Mouse (Mus musculus) CH12.LX (cell line): ENCODE results near the gene Nos1. TPM values are rescaled to one million over a fixed set of nuclear protein-coding genes. Genes with fewer than 3 reads are reported as not detected.

Experiments used
- DNase-seq: peaks from one replicate; pipeline ENCODE4 v3.0.0-alpha.2; 2013; ENCODE audit errors: extremely low read depth
- H3K27ac ChIP-seq: 2 replicates; pipeline ENCODE4 v1.5.1; 2012; ENCODE audit warnings: low read depth, mild to moderate bottlenecking, control low read depth, moderate library complexity; ENCODE audit not compliant: insufficient read depth
- H3K27me3 ChIP-seq: replicated peaks from 2 replicates; pipeline ENCODE3; 2012; ENCODE audit warnings: inconsistent platforms
- H3K36me3 ChIP-seq, 2 experiments: replicated peaks in 1 of 2; 2 replicates each; pipeline versions ENCODE3 to v1.6.1; 2012; ENCODE audit warnings: inconsistent platforms in 1 of 2, low read length in 1 of 2, mild to moderate bottlenecking in 1 of 2, mixed read lengths in 1 of 2, moderate library complexity in 1 of 2; ENCODE audit not compliant: control insufficient read depth in 1 of 2, insufficient read depth in 1 of 2
- H3K4me1 ChIP-seq, 2 experiments: 2 replicates each; pipeline ENCODE4 v1.6.1; 2012; ENCODE audit warnings: inconsistent platforms in 1 of 2, moderate library complexity in 1 of 2; ENCODE audit not compliant: insufficient read depth in 2 of 2, control insufficient read depth in 1 of 2
- H3K4me2 ChIP-seq: 2 replicates; pipeline ENCODE4 v1.6.1; 2012; ENCODE audit warnings: low read depth, mild to moderate bottlenecking, control low read depth; ENCODE audit not compliant: poor library complexity, insufficient read depth, severe bottlenecking
- H3K4me3 ChIP-seq, 3 experiments: fragments of 150-350 bp in 1 of 3; sonication (generic) in 1 of 3; replicated peaks in 1 of 3; 2 replicates each; pipeline versions ENCODE3 to v1.5.1; 2011 to 2012; ENCODE audit warnings: low read depth in 2 of 3, low read length in 2 of 3, mild to moderate bottlenecking in 2 of 3, moderate library complexity in 2 of 3, control low read depth in 1 of 3, improper control_type of control experiment in 1 of 3, inconsistent platforms in 1 of 3, mixed read lengths in 1 of 3; ENCODE audit not compliant: poor library complexity in 1 of 3
- H3K79me2 ChIP-seq: replicated peaks from 2 replicates; pipeline ENCODE4 v1.6.1; 2012; ENCODE audit warnings: mild to moderate bottlenecking, moderate library complexity; ENCODE audit not compliant: control insufficient read depth, poor library complexity, insufficient read depth, severe bottlenecking; ENCODE audit errors: extremely low read depth
- H3K9ac ChIP-seq: 2 replicates; pipeline ENCODE4 v1.6.1; 2012; ENCODE audit warnings: low read depth, mild to moderate bottlenecking, control low read depth, moderate library complexity; ENCODE audit not compliant: insufficient read depth
- H3K9me3 ChIP-seq: replicated peaks from 2 replicates; pipeline ENCODE3; 2012; ENCODE audit warnings: low read length, inconsistent platforms, mixed read lengths
- BHLHE40 ChIP-seq: IDR thresholded peaks from 2 replicates; pipeline ENCODE4 v1.6.1; 2011; ENCODE audit warnings: mild to moderate bottlenecking, low read depth, low read length, improper control_type of control experiment
- CTCF ChIP-seq, 2 experiments: IDR thresholded peaks in 1 of 2; conservative IDR thresholded peaks in 1 of 2; 2 replicates each; pipeline ENCODE4 v1.5.1; 2011 to 2012; ENCODE audit warnings: low read depth in 2 of 2, low read length in 2 of 2, improper control_type of control experiment in 1 of 2, inconsistent platforms in 1 of 2, mild to moderate bottlenecking in 1 of 2, moderate library complexity in 1 of 2
- E2F4 ChIP-seq: IDR thresholded peaks from 2 replicates; pipeline ENCODE4 v1.6.1; 2011; ENCODE audit warnings: low read depth, low read length, improper control_type of control experiment; ENCODE audit not compliant: insufficient replicate concordance
- ETS1 ChIP-seq: conservative IDR thresholded peaks from 2 replicates; pipeline ENCODE4 v1.6.1; 2012; ENCODE audit warnings: low read depth, mild to moderate bottlenecking, inconsistent platforms, low read length, improper control_type of control experiment, moderate library complexity
- HCFC1 ChIP-seq: IDR thresholded peaks from 2 replicates; pipeline ENCODE4 v1.6.1; 2012; ENCODE audit warnings: low read depth, mild to moderate bottlenecking, inconsistent platforms, low read length, improper control_type of control experiment
- JUND ChIP-seq: conservative IDR thresholded peaks from 2 replicates; pipeline ENCODE4 v1.6.1; 2011; ENCODE audit warnings: low read depth, low read length, improper control_type of control experiment
- MAFK ChIP-seq: IDR thresholded peaks from 2 replicates; pipeline ENCODE4 v1.6.1; 2011; ENCODE audit warnings: low read length, improper control_type of control experiment; ENCODE audit not compliant: insufficient replicate concordance
- MAX ChIP-seq: IDR thresholded peaks from 2 replicates; pipeline ENCODE4 v1.6.1; 2011; ENCODE audit warnings: low read length, improper control_type of control experiment
- MAZ ChIP-seq: IDR thresholded peaks from 2 replicates; pipeline ENCODE4 v1.6.1; 2012; ENCODE audit warnings: low read depth, mild to moderate bottlenecking, inconsistent platforms, low read length, improper control_type of control experiment, moderate library complexity
- PAX5 ChIP-seq: IDR thresholded peaks from 2 replicates; pipeline ENCODE4 v1.6.1; 2012; ENCODE audit warnings: low read length, inconsistent platforms, mixed read lengths
- POLR2AphosphoS2 ChIP-seq: IDR thresholded peaks from 2 replicates; pipeline ENCODE4 v1.6.1; 2011; ENCODE audit warnings: low read depth, low read length, improper control_type of control experiment
- RCOR1 ChIP-seq: conservative IDR thresholded peaks from 2 replicates; pipeline ENCODE4 v1.6.1; 2012; ENCODE audit warnings: low read depth, mild to moderate bottlenecking, inconsistent platforms, low read length, improper control_type of control experiment
- SIN3A ChIP-seq: IDR thresholded peaks from 2 replicates; pipeline ENCODE4 v1.6.1; 2012; ENCODE audit warnings: low read length, improper control_type of control experiment, inconsistent platforms
- SMC3 ChIP-seq: IDR thresholded peaks from 2 replicates; pipeline ENCODE4 v1.6.1; 2011; ENCODE audit warnings: low read depth, low read length, improper control_type of control experiment
- TBP ChIP-seq: conservative IDR thresholded peaks from 2 replicates; pipeline ENCODE4 v1.6.1; 2011; ENCODE audit warnings: low read depth, low read length, improper control_type of control experiment
- UBTF ChIP-seq: IDR thresholded peaks from 2 replicates; pipeline ENCODE4 v1.6.1; 2012; ENCODE audit warnings: low read depth, mild to moderate bottlenecking, inconsistent platforms, low read length, improper control_type of control experiment, moderate library complexity
- USF2 ChIP-seq: conservative IDR thresholded peaks from 2 replicates; pipeline ENCODE4 v1.6.1; 2011; ENCODE audit warnings: low read depth, low read length, improper control_type of control experiment
- ZC3H11A ChIP-seq: IDR thresholded peaks from 2 replicates; pipeline ENCODE4 v1.6.1; 2012; ENCODE audit warnings: low read depth, mild to moderate bottlenecking, inconsistent platforms, low read length, improper control_type of control experiment
- ZNF384 ChIP-seq: IDR thresholded peaks from 2 replicates; pipeline ENCODE4 v1.6.1; 2012; ENCODE audit warnings: low read depth, low read length, improper control_type of control experiment, inconsistent platforms
- dilution Hi-C: fragments of 300-500 bp; cut with MboI; formaldehyde crosslinking; loops from 2 replicates; pipeline ENCODE4 v1.14.3; 2020; ENCODE audit warnings: low sequenced_read_pairs; ENCODE audit not compliant: extremely low pct_unique_long_range_greater_than_20kb, extremely low pct_ligation_motif_present
- in situ Hi-C: fragments of 300-500 bp; cut with MboI; formaldehyde crosslinking; loops from 3 replicates; pipeline ENCODE4 v1.14.3; 2019; ENCODE audit warnings: low sequenced_read_pairs, low pct_ligation_motif_present, low pct_unique_long_range_greater_than_20kb, mixed read lengths
- polyA plus RNA-seq: library from polyadenylated mRNA; unstranded; fragments of >175 nt; gene quantifications from 2 replicates; pipeline ENCODE4 v1.2.1, GENCODE M21; 2012; ENCODE audit warnings: low read depth; ENCODE audit not compliant: insufficient read length
- total RNA-seq, 2 experiments: library from RNA; depleted of rRNA; stranded (reverse); fragments of 300-350 nt in 1 of 2; fragments of >200 nt in 1 of 2; gene quantifications; 2 replicates each; pipeline ENCODE4 v1.2.3; 2012 to 2014

The Nos1 gene
- total and polyA plus RNA-seq, 3 experiments = 2.4 to 17.0 (median 5.6) TPM

DNA sequence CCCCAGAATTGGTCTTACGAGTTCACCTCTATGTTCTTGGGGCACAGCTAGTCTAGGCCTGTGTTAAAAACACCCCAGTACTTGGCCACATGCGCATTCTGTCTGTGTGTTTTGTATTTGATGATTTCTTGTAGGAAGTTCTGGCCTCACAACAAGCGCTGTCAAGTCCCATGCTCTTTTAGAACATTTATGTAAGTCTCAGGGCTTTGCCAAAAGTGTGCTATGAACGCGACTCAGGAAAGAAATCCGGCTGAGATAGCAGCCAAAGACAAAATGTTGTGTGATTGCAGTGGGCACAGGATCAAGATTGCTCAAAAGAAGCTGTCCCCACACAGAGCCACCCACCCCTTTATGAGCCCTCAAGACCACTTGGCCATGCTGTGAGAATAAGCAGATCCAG is 212.7 kb downstream of the Nos1 start:
- Histone ChIP-seq H3K27ac (no peak overlapping the region), H3K4me1 (peaks cover 0 to 12% of the 10 kb centered on the region in 2 experiments; a peak in 2 of 4 replicates), H3K9ac (no peak overlapping the region), H3K4me2 (no peak overlapping the region), H3K79me2 (no peaks in the 10 kb centered on the region), H3K9me3 (no peaks in the 10 kb centered on the region), H3K27me3 (no peaks in the 10 kb centered on the region), H3K36me3 (peaks cover 78 to 95% of the 10 kb centered on the region in 2 experiments), H3K4me3 (no peak overlapping the region)
- dilution Hi-C loops (no loop called here), in situ Hi-C loops (no loop called here)
- TF ChIP-seq HCFC1 (no peak), MAZ (no peak), BHLHE40 (no peak), POLR2AphosphoS2 (no peak), TBP (no peak), SMC3 (no peak), ZNF384 (no peak), RCOR1 (no peak), ZC3H11A (no peak), CTCF (conservative IDR thresholded peaks at IDR 0.05 in 1 of 2, IDR thresholded peaks at IDR 0.05 in 1 of 2; ENCODE audit: low read depth in 2 of 2, low read length in 2 of 2) (no peak)
- DNase-seq = no peak

DNA sequence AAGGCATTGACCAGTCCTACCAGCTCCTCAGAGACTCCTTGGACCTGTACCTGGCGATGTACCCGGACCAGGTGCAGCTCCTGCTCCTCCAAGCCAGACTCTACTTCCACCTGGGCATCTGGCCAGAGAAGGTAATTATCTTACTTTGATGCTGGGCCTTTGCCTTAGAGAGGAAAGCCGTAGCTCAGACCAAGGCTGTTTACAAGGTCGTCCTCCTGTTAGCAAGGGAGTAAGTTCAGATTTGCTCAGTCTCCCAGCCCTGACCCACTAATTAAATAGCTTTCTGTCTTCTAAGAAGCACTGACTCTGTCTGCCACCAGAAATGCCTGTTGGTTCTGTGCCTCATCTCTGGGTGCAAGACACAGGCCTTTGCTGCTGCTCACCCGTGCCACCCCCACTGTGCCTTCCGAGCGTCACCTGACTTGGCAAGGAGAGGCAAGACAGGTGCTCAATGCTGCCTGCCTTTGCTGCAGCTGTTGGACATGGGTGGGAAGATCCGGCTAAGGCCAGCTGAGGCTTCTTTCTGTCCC is 214.6 kb downstream of the Nos1 start:
- TF ChIP-seq ETS1 = no peak
- TF ChIP-seq CTCF (conservative IDR thresholded peaks at IDR 0.05 in 1 of 2, IDR thresholded peaks at IDR 0.05 in 1 of 2; ENCODE audit: low read depth in 2 of 2, low read length in 2 of 2) = no peak
- no peak for TF ChIP-seq USF2
- TF ChIP-seq MAFK = no peak
- no peak for TF ChIP-seq MAX
- no peak for TF ChIP-seq SIN3A
- TF ChIP-seq PAX5 = no peak
- TF ChIP-seq BHLHE40 = no peak
- no peak for TF ChIP-seq JUND
- no peak for TF ChIP-seq E2F4
- no peak for TF ChIP-seq UBTF
- in situ Hi-C loops = no loop called here
- H3K27ac ChIP-seq = no peak overlapping the region

More for the DNA sequence above, 214.6 kb downstream of the Nos1 start:
- Histone ChIP-seq H3K9me3 (no peaks in the 10 kb centered on the region), H3K27me3 (no peaks in the 10 kb centered on the region), H3K36me3 (peaks cover 71 to 96% of the 10 kb centered on the region in 2 experiments), H3K4me2 (no peak overlapping the region), H3K4me3 (no peak overlapping the region), H3K4me1 (peaks cover 0 to 7% of the 10 kb centered on the region in 2 experiments; a peak in 2 of 4 replicates), H3K79me2 (no peaks in the 10 kb centered on the region), H3K9ac (no peak overlapping the region)
- no peak for DNase-seq
- dilution Hi-C loops = no loop called here
